Comparison of ENCODE assay signal across 40 mouse cellular contexts in the genomic region with DNA sequence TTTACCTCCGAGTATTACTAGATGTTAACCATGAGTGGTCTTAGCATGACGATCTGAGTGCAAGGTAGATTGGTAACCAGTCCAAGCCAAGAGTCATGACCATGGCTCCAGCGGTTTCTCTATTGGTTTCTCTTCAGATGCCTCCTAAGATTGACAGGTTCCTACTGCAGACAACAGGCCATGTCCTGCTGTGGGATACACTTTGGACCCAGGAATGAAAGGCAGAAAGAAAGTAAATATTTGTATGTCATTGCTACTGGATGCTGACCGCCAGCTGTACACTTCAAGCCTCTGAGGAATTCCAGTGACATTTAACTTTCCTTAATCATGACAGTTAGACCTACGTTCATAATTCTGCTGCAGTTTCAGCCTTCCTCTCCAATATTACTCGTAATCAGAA. TPM values are rescaled to one million over a fixed set of nuclear protein-coding genes. Genes with fewer than 3 reads are reported as not detected.
"Had no signal": no experiment of that assay in that cellular context is flagged by ENCODE, and none has a peak within 500 bp of the region (broad histone marks: within the 10 kb centered on the region; RNA-seq: fewer than 3 reads in every experiment).

No protein-coding gene starts in this region.

- ATAC-seq: hindbrain, embryonic 16.5 days; inflammation-experienced regulatory T-cells, adult 6 months; intestine, embryonic 15.5 days; intestine, postnatal 0 days had no signal

- H3K9ac ChIP-seq: heart, embryonic 12.5 days; hindbrain, embryonic 12.5 days; hindbrain, embryonic 14.5 days; intestine, embryonic 15.5 days; limb, embryonic 13.5 days; limb, embryonic 15.5 days had no signal

- H3K27ac ChIP-seq: gastrocnemius, adult 2 months; heart, embryonic 10.5 days; hindbrain, embryonic 10.5 days; hindbrain, embryonic 12.5 days; hindbrain, embryonic 14.5 days; intestine, embryonic 15.5 days; layer of hippocampus, adult 2 months; limb, embryonic 13.5 days; limb, embryonic 15.5 days had no signal

- H3K27me3 ChIP-seq: hindbrain, embryonic 12.5 days; intestine, embryonic 15.5 days; limb, embryonic 13.5 days; limb, embryonic 15.5 days had no signal

- H3K4me2 ChIP-seq: heart, embryonic 12.5 days; hindbrain, embryonic 12.5 days; hindbrain, embryonic 14.5 days; intestine, embryonic 15.5 days; limb, embryonic 13.5 days; limb, embryonic 15.5 days had no signal

- DNase-seq: gastrocnemius, adult 2 months; gastrocnemius, postnatal 10 days; gastrocnemius, postnatal 25 days; heart, adult 18-20 months; heart, postnatal 10 days; heart, postnatal 4 days; kidney, adult 18-20 months; kidney, adult 8-10 months; kidney, postnatal 10 days; kidney, postnatal 25 days; kidney, postnatal 4 days; layer of hippocampus, postnatal 36 days; left cerebral cortex, postnatal 4 days had no signal

- H3K9me3 ChIP-seq: heart, embryonic 10.5 days; heart, embryonic 12.5 days; hindbrain, embryonic 10.5 days; hindbrain, embryonic 12.5 days; intestine, embryonic 15.5 days; limb, embryonic 13.5 days; limb, embryonic 15.5 days had no signal

- H3K4me3 ChIP-seq: gastrocnemius, adult 2 months; heart, embryonic 10.5 days; heart, embryonic 12.5 days; hindbrain, embryonic 10.5 days; hindbrain, embryonic 12.5 days; intestine, embryonic 15.5 days; layer of hippocampus, adult 2 months; limb, embryonic 13.5 days; limb, embryonic 15.5 days had no signal

- H3K4me1 ChIP-seq: heart, embryonic 10.5 days; heart, embryonic 12.5 days; hindbrain, embryonic 10.5 days; hindbrain, embryonic 12.5 days; intestine, embryonic 15.5 days; limb, embryonic 13.5 days; limb, embryonic 15.5 days had no signal

- H3K36me3 ChIP-seq: heart, embryonic 10.5 days; heart, embryonic 12.5 days; hindbrain, embryonic 10.5 days; hindbrain, embryonic 12.5 days; intestine, embryonic 15.5 days; limb, embryonic 13.5 days; limb, embryonic 15.5 days had no signal

RNA-seq across cellular contexts. Expression of a gene that starts 4.4 kb away (rescaled TPM):
- total RNA-seq: gastrocnemius, adult 2 months; gastrocnemius, postnatal 10 days; gastrocnemius, postnatal 25 days; gastrocnemius, postnatal 4 days; granulocyte monocyte progenitor cell, adult 5-6 weeks; heart, adult 18-20 months; heart, adult 8-10 months; heart, postnatal 10 days; heart, postnatal 25 days; heart, postnatal 4 days; layer of hippocampus, adult 2 months; layer of hippocampus, postnatal 14 days; layer of hippocampus, postnatal 36 days; left cerebral cortex, adult 18-20 months; left cerebral cortex, adult 8-10 months; left cerebral cortex, postnatal 10 days; left cerebral cortex, postnatal 25 days; left cerebral cortex, postnatal 4 days had no signal
- polyA plus RNA-seq: frontal cortex, adult 2 months; heart, embryonic 10.5 days; heart, embryonic 12.5 days; heart, embryonic 14.5 days; heart, embryonic 16.5 days; hindbrain, embryonic 10.5 days; hindbrain, embryonic 12.5 days; hindbrain, embryonic 14.5 days; hindbrain, embryonic 16.5 days; inflammation-experienced regulatory T-cells, adult 6 months; intestine, embryonic 15.5 days; intestine, postnatal 0 days; kidney, embryonic 14.5 days; kidney, embryonic 16.5 days; limb, embryonic 11.5 days; limb, embryonic 13.5 days; limb, embryonic 15.5 days had no signal

RNA-seq across cellular contexts. Expression of a gene that starts 11.6 kb away (rescaled TPM):
- total RNA-seq: gastrocnemius, adult 2 months; gastrocnemius, postnatal 10 days; gastrocnemius, postnatal 25 days; gastrocnemius, postnatal 4 days; granulocyte monocyte progenitor cell, adult 5-6 weeks; heart, adult 18-20 months; heart, adult 8-10 months; heart, postnatal 10 days; heart, postnatal 25 days; heart, postnatal 4 days; layer of hippocampus, adult 2 months; layer of hippocampus, postnatal 14 days; layer of hippocampus, postnatal 36 days; left cerebral cortex, adult 18-20 months; left cerebral cortex, adult 8-10 months; left cerebral cortex, postnatal 10 days; left cerebral cortex, postnatal 25 days; left cerebral cortex, postnatal 4 days had no signal
- polyA plus RNA-seq: frontal cortex, adult 2 months; heart, embryonic 10.5 days; heart, embryonic 12.5 days; heart, embryonic 14.5 days; heart, embryonic 16.5 days; hindbrain, embryonic 10.5 days; hindbrain, embryonic 12.5 days; hindbrain, embryonic 14.5 days; hindbrain, embryonic 16.5 days; inflammation-experienced regulatory T-cells, adult 6 months; intestine, embryonic 15.5 days; intestine, postnatal 0 days; kidney, embryonic 14.5 days; kidney, embryonic 16.5 days; limb, embryonic 11.5 days; limb, embryonic 13.5 days; limb, embryonic 15.5 days had no signal

RNA-seq across cellular contexts. Expression of a gene that starts 31.9 kb away (rescaled TPM):
- total RNA-seq: gastrocnemius, adult 2 months; gastrocnemius, postnatal 10 days; gastrocnemius, postnatal 25 days; gastrocnemius, postnatal 4 days; granulocyte monocyte progenitor cell, adult 5-6 weeks; heart, adult 18-20 months; heart, adult 8-10 months; heart, postnatal 10 days; heart, postnatal 25 days; heart, postnatal 4 days; layer of hippocampus, adult 2 months; layer of hippocampus, postnatal 14 days; layer of hippocampus, postnatal 36 days; left cerebral cortex, adult 18-20 months; left cerebral cortex, adult 8-10 months; left cerebral cortex, postnatal 10 days; left cerebral cortex, postnatal 25 days; left cerebral cortex, postnatal 4 days had no signal
- polyA plus RNA-seq: frontal cortex, adult 2 months; heart, embryonic 10.5 days; heart, embryonic 12.5 days; heart, embryonic 14.5 days; heart, embryonic 16.5 days; hindbrain, embryonic 10.5 days; hindbrain, embryonic 12.5 days; hindbrain, embryonic 14.5 days; hindbrain, embryonic 16.5 days; inflammation-experienced regulatory T-cells, adult 6 months; intestine, embryonic 15.5 days; intestine, postnatal 0 days; kidney, embryonic 14.5 days; kidney, embryonic 16.5 days; limb, embryonic 11.5 days; limb, embryonic 13.5 days; limb, embryonic 15.5 days had no signal

RNA-seq across cellular contexts. Expression of a gene that starts 42.7 kb away (rescaled TPM):
- total RNA-seq: gastrocnemius, adult 2 months; gastrocnemius, postnatal 10 days; gastrocnemius, postnatal 25 days; gastrocnemius, postnatal 4 days; granulocyte monocyte progenitor cell, adult 5-6 weeks; heart, adult 18-20 months; heart, adult 8-10 months; heart, postnatal 10 days; heart, postnatal 25 days; heart, postnatal 4 days; layer of hippocampus, adult 2 months; layer of hippocampus, postnatal 14 days; layer of hippocampus, postnatal 36 days; left cerebral cortex, adult 18-20 months; left cerebral cortex, adult 8-10 months; left cerebral cortex, postnatal 10 days; left cerebral cortex, postnatal 25 days; left cerebral cortex, postnatal 4 days had no signal
- polyA plus RNA-seq: frontal cortex, adult 2 months; heart, embryonic 10.5 days; heart, embryonic 12.5 days; heart, embryonic 14.5 days; heart, embryonic 16.5 days; hindbrain, embryonic 10.5 days; hindbrain, embryonic 12.5 days; hindbrain, embryonic 14.5 days; hindbrain, embryonic 16.5 days; inflammation-experienced regulatory T-cells, adult 6 months; intestine, embryonic 15.5 days; intestine, postnatal 0 days; kidney, embryonic 14.5 days; kidney, embryonic 16.5 days; limb, embryonic 11.5 days; limb, embryonic 13.5 days; limb, embryonic 15.5 days had no signal
